Mouse (Mus musculus): ENCODE measurements around the gene Capn11.

GRCm38 (mm10) chr17:45612008-45612407, 47.1 kb downstream of the Capn11 start:
- no peak for TF ChIP-seq CTCF (IDR thresholded peaks at IDR 0.05; ENCODE audit: low read depth)
- no peak for TF ChIP-seq EP300 (IDR thresholded peaks at IDR 0.05; ENCODE audit: low read depth)

Measured in liver, postnatal 0 days (tissue).